In genomic region chr5:142811870-142812443, GRCm38 (mm10) we compare ENCODE assay signal across 8 mouse cellular contexts. TPM values are rescaled to one million over a fixed set of nuclear protein-coding genes. Genes with fewer than 3 reads are reported as not detected.
DNase-seq lines count a peak whose midpoint lies in the region; ATAC-seq lines count a peak whose summit lies in the region.

No protein-coding gene starts in this region.

- no peaks in the 10 kb centered on the region for H3K27me3 ChIP-seq in heart, embryonic 12.5 days (replicated peaks)
- H3K27me3 ChIP-seq in forebrain, embryonic 12.5 days, result no peaks in the 10 kb centered on the region
- no peaks in the 10 kb centered on the region for H3K27me3 ChIP-seq in kidney, embryonic 15.5 days
- no peaks in the 10 kb centered on the region for H3K27me3 ChIP-seq in neural tube, embryonic 12.5 days (replicated peaks)

- peaks cover 48% of the 10 kb centered on the region for H3K4me1 ChIP-seq in heart, embryonic 12.5 days (replicated peaks)
- H3K4me1 ChIP-seq in forebrain, embryonic 12.5 days, result peaks cover 43% of the 10 kb centered on the region
- peaks cover 38% of the 10 kb centered on the region for H3K4me1 ChIP-seq in kidney, embryonic 15.5 days
- H3K4me1 ChIP-seq in neural tube, embryonic 12.5 days, result peaks cover 39% of the 10 kb centered on the region

- H3K4me2 ChIP-seq in heart, embryonic 12.5 days, result peak overlapping the region; percentile 89
- peak overlapping the region; percentile 97 for H3K4me2 ChIP-seq in forebrain, embryonic 12.5 days
- peak overlapping the region; percentile 80 for H3K4me2 ChIP-seq in kidney, embryonic 15.5 days
- H3K4me2 ChIP-seq in neural tube, embryonic 12.5 days (replicated peaks), result peak overlapping the region; percentile 96

- ATAC-seq in heart, embryonic 12.5 days (ENCODE audit: insufficient number of reproducible peaks, low FRiP score), result no peak
- ATAC-seq in forebrain, embryonic 12.5 days (ENCODE audit: low FRiP score), result no peak
- no peak for ATAC-seq in kidney, embryonic 15.5 days (replicated peaks; ENCODE audit: low FRiP score)
- no peak for ATAC-seq in neural tube, embryonic 12.5 days (ENCODE audit: low FRiP score, low read depth)

- H3K27ac ChIP-seq in heart, embryonic 12.5 days (ENCODE audit: poor library complexity, severe bottlenecking), result 0 out of 2 replicates have a peak overlapping the region, but pooled peaks have one; percentile 99
- H3K27ac ChIP-seq in forebrain, embryonic 12.5 days, result peak overlapping the region; percentile 100
- no peak overlapping the region for H3K27ac ChIP-seq in kidney, embryonic 15.5 days
- no peak overlapping the region for H3K27ac ChIP-seq in neural tube, embryonic 12.5 days

- H3K36me3 ChIP-seq in heart, embryonic 12.5 days, result peaks cover 24% of the 10 kb centered on the region
- H3K36me3 ChIP-seq in forebrain, embryonic 12.5 days (replicated peaks), result peaks cover 49% of the 10 kb centered on the region
- H3K36me3 ChIP-seq in kidney, embryonic 15.5 days, result peaks cover 43% of the 10 kb centered on the region
- H3K36me3 ChIP-seq in neural tube, embryonic 12.5 days, result peaks cover 41% of the 10 kb centered on the region

- no peak for DNase-seq in heart, postnatal 4 days
- DNase-seq in thymus, postnatal 4 days, result no peak
- DNase-seq in adrenal gland, adult 2 months, result no peak
- no peak for DNase-seq in layer of hippocampus, postnatal 14 days (ENCODE audit: low spot score in 2 of 2)

- peak overlapping the region; percentile 100 for H3K9ac ChIP-seq in heart, embryonic 12.5 days
- peak overlapping the region; percentile 100 for H3K9ac ChIP-seq in forebrain, embryonic 12.5 days
- peak overlapping the region; percentile 99; the same call in 1 of the 2 replicates for H3K9ac ChIP-seq in kidney, embryonic 15.5 days
- peak overlapping the region; percentile 100 for H3K9ac ChIP-seq in neural tube, embryonic 12.5 days

- peak overlapping the region; percentile 87 for H3K4me3 ChIP-seq in heart, embryonic 12.5 days
- H3K4me3 ChIP-seq in forebrain, embryonic 12.5 days (replicated peaks), result peak overlapping the region; percentile 96
- 0 out of 2 replicates have a peak overlapping the region, but pooled peaks have one; percentile 95 for H3K4me3 ChIP-seq in kidney, embryonic 15.5 days (replicated peaks)
- H3K4me3 ChIP-seq in neural tube, embryonic 12.5 days, result peak overlapping the region; percentile 88

- WGBS in heart, embryonic 12.5 days, result 37% methylated on average over 8 of the region's 8 CpGs
- WGBS in forebrain, embryonic 12.5 days, result 16% methylated on average over 8 of the region's 8 CpGs
- WGBS in kidney, embryonic 15.5 days, result 51% methylated on average over 8 of the region's 8 CpGs
- WGBS in neural tube, embryonic 12.5 days, result 32% methylated on average over 8 of the region's 8 CpGs

- no peaks in the 10 kb centered on the region for H3K9me3 ChIP-seq in heart, embryonic 12.5 days (replicated peaks)
- no peaks in the 10 kb centered on the region for H3K9me3 ChIP-seq in forebrain, embryonic 12.5 days
- H3K9me3 ChIP-seq in kidney, embryonic 15.5 days (replicated peaks), result no peaks in the 10 kb centered on the region
- no peaks in the 10 kb centered on the region for H3K9me3 ChIP-seq in neural tube, embryonic 12.5 days

RNA-seq across cellular contexts. Expression of gene Tnrc18, which starts 5.5 kb away (rescaled TPM):
- 31.7 and 34.7 TPM in 2 replicates for polyA plus RNA-seq in heart, embryonic 12.5 days (2016; fragmentation: Nextera tagmentation; extraction: Ambion mirVana)
- total RNA-seq in heart, postnatal 4 days (2021), result 100 to 1,000 TPM; 113 TPM
- polyA plus RNA-seq in forebrain, embryonic 12.5 days (2016; fragmentation: Nextera tagmentation; extraction: Ambion mirVana), result 56.8 and 64.6 TPM in 2 replicates
- polyA plus RNA-seq in kidney, embryonic 15.5 days (2015; fragmentation: Nextera tagmentation; extraction: Ambion mirVana), result 21.6 and 28.1 TPM in 2 replicates
- 51.5 and 57.5 TPM in 2 replicates for polyA plus RNA-seq in neural tube, embryonic 12.5 days (2016; fragmentation: Nextera tagmentation; extraction: Ambion mirVana)
- total RNA-seq in adrenal gland, adult 2 months (2021), result 10 to 100 TPM; 58.6 to 72.1 TPM
- polyA plus RNA-seq in adrenal gland, adult 2 months (2012; rRNA removed), result 91.5 and 110 TPM in 2 replicates
- total RNA-seq in layer of hippocampus, postnatal 14 days (2021), result 100 to 1,000 TPM; 172 to 184 TPM

Comparison
In these comparisons a context has a peak if more than half of its experiments do, and no peak if none do; other contexts are left out.
1. H3K27ac ChIP-seq: peak in heart, embryonic 12.5 days (single experiment) and forebrain, embryonic 12.5 days (single experiment); none in kidney, embryonic 15.5 days (single experiment) and neural tube, embryonic 12.5 days (single experiment).
2. Peak in every context shown above with its lines, with median percentiles within 50 percentile points of each other: H3K4me2 ChIP-seq, H3K4me3 ChIP-seq and H3K9ac ChIP-seq.